Mouse (Mus musculus) MN1 (cell line): ENCODE data around the gene Cd79a.

Experiments
- DNase-seq: peaks from one replicate; pipeline ENCODE4 v3.0.0-alpha.2; 2016; ENCODE audit warnings: low spot score

The Cd79a gene

GRCm38 (mm10) chr7:24919728-24920127 lies 22.5 kb downstream of the Cd79a start:
- DNase-seq: no peak

GRCm38 (mm10) chr7:24930475-24930874 lies 33.3 kb downstream of the Cd79a start:
- no peak for DNase-seq

GRCm38 (mm10) chr7:24931651-24932050 lies 34.5 kb downstream of the Cd79a start:
- no peak for DNase-seq

- no peak for DNase-seq
Measured at GRCm38 (mm10) chr7:24943641-24944040, 46.5 kb downstream of the Cd79a start.

GRCm38 (mm10) chr7:24944257-24944950 lies 47.2 kb downstream of the Cd79a start, which contains the start of gene Gm4881:
Gm4881 (minus strand) TSS chr7:24944494.
- no peak for DNase-seq

GRCm38 (mm10) chr7:24947316-24948048 lies 50.3 kb downstream of the Cd79a start:
- DNase-seq: no peak

GRCm38 (mm10) chr7:24948774-24949173 lies 51.6 kb downstream of the Cd79a start:
- DNase-seq: peak; percentile 21

- peak; percentile 79 for DNase-seq
Measured at GRCm38 (mm10) chr7:24949958-24950623, 52.9 kb downstream of the Cd79a start.
